In the genomic region with DNA sequence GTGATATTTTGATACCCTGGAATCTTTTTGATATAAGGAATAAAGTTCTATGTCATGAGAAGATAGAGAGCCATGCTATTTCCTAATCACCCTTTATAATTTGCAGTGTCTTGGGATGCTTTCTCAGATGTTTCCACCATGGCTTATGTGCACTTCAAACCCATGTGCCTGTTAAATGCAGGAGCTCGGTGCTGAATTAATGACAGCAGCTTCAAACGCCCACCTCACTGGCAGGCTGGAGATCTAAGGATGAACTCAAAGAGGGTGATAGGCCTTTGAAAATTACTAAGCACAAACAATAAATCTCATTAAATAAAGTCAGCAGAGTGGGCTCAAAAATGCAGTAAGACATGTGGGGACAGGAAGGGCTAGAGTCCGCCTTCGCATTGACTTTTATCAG, we compare ENCODE assay signal across 27 mouse cellular contexts.
"Had no signal": no experiment of that assay in that cellular context is flagged by ENCODE, and none has a peak within 500 bp of the region (broad histone marks: within the 10 kb centered on the region; RNA-seq: fewer than 3 reads in every experiment).

No protein-coding gene starts in this region.

- H3K4me3 ChIP-seq: heart, adult 2 months; heart, embryonic 10.5 days; heart, embryonic 12.5 days; heart, embryonic 13.5 days; heart, embryonic 15.5 days; hindbrain, embryonic 10.5 days; hindbrain, embryonic 12.5 days; hindbrain, embryonic 13.5 days; hindbrain, embryonic 15.5 days; intestine, embryonic 15.5 days; kidney, embryonic 15.5 days; layer of hippocampus, adult 2 months had no signal

- H3K9ac ChIP-seq: heart, embryonic 12.5 days; heart, embryonic 13.5 days; heart, embryonic 15.5 days; hindbrain, embryonic 12.5 days; hindbrain, embryonic 13.5 days; hindbrain, embryonic 14.5 days; hindbrain, embryonic 15.5 days; intestine, embryonic 15.5 days; kidney, embryonic 15.5 days had no signal

- H3K27me3 ChIP-seq: heart, embryonic 12.5 days; heart, embryonic 13.5 days; heart, embryonic 15.5 days; hindbrain, embryonic 12.5 days; hindbrain, embryonic 13.5 days; hindbrain, embryonic 15.5 days; intestine, embryonic 15.5 days; kidney, embryonic 15.5 days had no signal

- H3K4me1 ChIP-seq: heart, embryonic 10.5 days; heart, embryonic 12.5 days; heart, embryonic 15.5 days; intestine, embryonic 15.5 days; kidney, embryonic 15.5 days had no signal

- ATAC-seq: hindbrain, embryonic 16.5 days; hindbrain, postnatal 0 days; inflammation-experienced regulatory T-cells, adult 6 months; intestine, embryonic 15.5 days; intestine, embryonic 16.5 days; intestine, postnatal 0 days had no signal

- H3K4me2 ChIP-seq: heart, embryonic 11.5 days; heart, embryonic 12.5 days; heart, embryonic 13.5 days; heart, embryonic 15.5 days; hindbrain, embryonic 12.5 days; hindbrain, embryonic 13.5 days; hindbrain, embryonic 14.5 days; hindbrain, embryonic 15.5 days; intestine, embryonic 15.5 days; kidney, embryonic 15.5 days had no signal

- DNase-seq: heart, adult 2 months; heart, postnatal 10 days; heart, postnatal 36 days; heart, postnatal 4 days; kidney, adult 11 months; kidney, adult 18-20 months; kidney, adult 8-10 months; layer of hippocampus, adult 9-11 months; layer of hippocampus, postnatal 36 days had no signal

- H3K27ac ChIP-seq: heart, adult 2 months; heart, embryonic 10.5 days; heart, embryonic 13.5 days; heart, embryonic 15.5 days; hindbrain, embryonic 10.5 days; hindbrain, embryonic 12.5 days; hindbrain, embryonic 13.5 days; hindbrain, embryonic 14.5 days; hindbrain, embryonic 15.5 days; hindbrain, postnatal 0 days; intestine, embryonic 15.5 days; kidney, embryonic 15.5 days; layer of hippocampus, adult 2 months had no signal

- H3K9me3 ChIP-seq: heart, embryonic 10.5 days; heart, embryonic 12.5 days; heart, embryonic 13.5 days; heart, embryonic 15.5 days; hindbrain, embryonic 10.5 days; hindbrain, embryonic 12.5 days; hindbrain, embryonic 13.5 days; hindbrain, embryonic 15.5 days; intestine, embryonic 15.5 days; kidney, embryonic 15.5 days had no signal

- H3K36me3 ChIP-seq: heart, embryonic 10.5 days; heart, embryonic 12.5 days; heart, embryonic 13.5 days; heart, embryonic 15.5 days; hindbrain, embryonic 10.5 days; hindbrain, embryonic 12.5 days; hindbrain, embryonic 13.5 days; hindbrain, embryonic 15.5 days; intestine, embryonic 15.5 days; kidney, embryonic 15.5 days had no signal
